Mouse (Mus musculus): Measurements from ENCODE around the gene Rgs1. TPM values are rescaled to one million over a fixed set of nuclear protein-coding genes. Genes with fewer than 3 reads are reported as not detected.

Rgs1 gene
- polyA plus RNA-seq (2014; fragmentation: Nextera tagmentation; extraction: Ambion mirVana) = 0.38 and 0.69 TPM in 2 replicates

DNA sequence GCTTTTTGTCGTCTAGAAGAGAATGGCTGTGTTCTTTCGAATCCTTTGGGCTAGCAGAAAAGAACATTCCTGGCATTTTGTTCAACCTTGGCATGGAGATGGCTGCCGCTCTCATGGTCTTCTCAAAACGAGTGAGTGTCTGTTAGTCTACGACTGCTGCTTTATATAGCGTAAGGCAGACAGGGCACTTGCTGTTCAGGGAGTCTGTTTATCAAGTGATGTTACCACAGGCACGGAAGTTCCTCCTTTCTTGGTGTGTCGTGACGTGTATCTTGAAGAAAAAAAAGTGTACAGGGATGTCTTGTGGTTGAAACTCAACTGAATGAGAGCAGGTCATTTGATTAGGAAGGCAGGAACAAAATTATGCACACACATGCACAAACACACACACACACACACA lies at the start of gene Rgs1:
Gene Rgs1 (minus strand): TSS at position 320 of the 400 bp plus-strand sequence.
- Histone ChIP-seq H3K27me3 (ENCODE audit: control insufficient read depth, insufficient read depth, low read length) (no peaks in the 10 kb centered on the region), H3K4me1 (ENCODE audit: control insufficient read depth in 2 of 2, insufficient read depth in 2 of 2, low read length in 2 of 2) (no peaks in the 10 kb centered on the region), H3K4me2 (ENCODE audit: low read length) (no peak within 1 kb of the TSS), H3K4me3 (ENCODE audit: control insufficient read depth in 1 of 2, insufficient read depth in 1 of 2, low read depth in 1 of 2, low read length in 2 of 2) (no peak within 1 kb of the TSS), H3K36me3 (ENCODE audit: control insufficient read depth, insufficient read depth, low read length) (no peaks in the 10 kb centered on the region), H3K27ac (replicated peaks in 1 of 2; ENCODE audit: control insufficient read depth in 1 of 2, insufficient read depth in 1 of 2, low read depth in 2 of 2, low read length in 2 of 2) (no peak within 1 kb of the TSS), H3K9me3 (ENCODE audit: control insufficient read depth, low read length) (no peaks in the 10 kb centered on the region), H3K9ac (ENCODE audit: low read length) (no peak within 1 kb of the TSS)
- no peak for ATAC-seq (ENCODE audit: insufficient number of reproducible peaks, insufficient read depth, low FRiP score, low read depth)
- WGBS = 74% methylated on average over 9 of the region's 9 CpGs

DNA sequence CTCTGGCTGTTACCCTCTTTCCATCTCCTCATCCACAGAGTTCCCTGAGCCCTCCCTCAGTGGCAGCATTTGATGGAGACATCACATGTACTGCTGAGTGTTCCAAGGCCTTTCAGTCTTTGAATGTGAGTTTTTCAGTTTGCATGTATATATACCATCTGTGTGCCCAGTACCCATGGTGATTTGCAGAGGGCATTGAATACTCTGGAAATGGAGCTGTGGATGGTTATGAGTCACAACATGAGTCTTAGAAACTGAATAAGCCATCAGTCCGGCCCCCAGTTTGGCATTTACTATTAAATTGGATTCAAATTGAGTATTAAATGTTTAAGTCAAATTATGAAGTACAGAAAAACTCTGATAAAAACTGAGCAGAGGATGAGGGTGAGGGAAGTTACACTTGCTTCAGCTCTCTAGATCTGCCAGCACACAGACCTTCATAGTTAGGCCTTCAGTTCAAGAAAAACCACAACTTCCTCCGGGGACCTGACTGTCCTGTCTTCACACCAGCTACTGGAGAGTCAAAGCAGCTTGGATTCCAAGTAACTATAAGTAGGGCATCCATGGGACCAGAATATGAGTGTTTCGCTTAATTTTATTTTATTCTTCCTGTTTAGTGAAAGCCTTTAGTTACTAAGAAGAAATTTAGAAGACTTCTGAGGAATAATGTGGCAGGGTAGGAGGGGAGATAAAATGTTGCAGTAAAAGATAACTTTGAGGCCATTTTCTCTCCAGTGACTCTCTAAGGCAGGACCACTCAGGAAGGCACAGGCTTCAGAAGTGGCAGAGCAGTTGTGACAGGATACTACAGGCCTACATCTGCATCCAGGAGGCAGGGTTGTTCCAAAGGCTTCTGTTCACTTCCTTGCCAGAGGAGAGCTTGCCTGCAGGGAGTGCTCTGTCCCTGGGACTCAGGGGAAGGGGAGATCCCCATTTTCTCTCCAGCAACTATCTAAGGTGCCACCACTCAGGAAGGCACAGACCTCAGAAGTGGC lies 34.3 kb upstream of the Rgs1 start:
- no peaks in the 10 kb centered on the region for H3K4me1 ChIP-seq (ENCODE audit: control insufficient read depth in 2 of 2, insufficient read depth in 2 of 2, low read length in 2 of 2)
- H3K4me2 ChIP-seq (ENCODE audit: low read length) = no peak overlapping the region
- no peak overlapping the region for H3K27ac ChIP-seq (replicated peaks in 1 of 2; ENCODE audit: control insufficient read depth in 1 of 2, insufficient read depth in 1 of 2, low read depth in 2 of 2, low read length in 2 of 2)
- no peaks in the 10 kb centered on the region for H3K27me3 ChIP-seq (ENCODE audit: control insufficient read depth, insufficient read depth, low read length)
- WGBS = 82% methylated on average over 3 of the region's 3 CpGs
- H3K9ac ChIP-seq (ENCODE audit: low read length) = no peak overlapping the region
- no peaks in the 10 kb centered on the region for H3K36me3 ChIP-seq (ENCODE audit: control insufficient read depth, insufficient read depth, low read length)
- H3K4me3 ChIP-seq (ENCODE audit: control insufficient read depth in 1 of 2, insufficient read depth in 1 of 2, low read depth in 1 of 2, low read length in 2 of 2) = no peak overlapping the region
- ATAC-seq (ENCODE audit: insufficient number of reproducible peaks, insufficient read depth, low FRiP score, low read depth) = no peak
- 0 out of 2 replicates have a peak, but pooled peaks cover 2% of the 10 kb centered on the region for H3K9me3 ChIP-seq (ENCODE audit: control insufficient read depth, low read length)

DNA sequence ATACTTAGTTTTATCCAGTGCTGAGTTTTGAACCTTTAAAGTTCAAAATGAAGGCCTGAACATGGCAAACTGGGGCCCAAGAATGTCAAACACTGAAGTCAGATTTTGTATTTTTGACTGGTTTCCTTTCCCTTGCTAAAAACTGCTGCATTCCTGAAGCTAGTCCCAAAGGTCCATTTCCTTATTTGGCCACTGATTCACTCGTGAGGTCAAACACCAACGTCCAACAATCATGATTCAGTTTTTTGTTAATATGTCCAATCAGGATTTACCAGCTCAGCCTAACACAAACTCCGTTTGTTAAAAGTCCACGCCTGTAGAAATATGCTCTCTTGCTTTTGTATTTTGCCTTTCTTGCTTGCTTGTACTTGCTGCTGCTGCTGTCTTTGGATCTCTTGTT lies 31.0 kb upstream of the Rgs1 start:
- 68% methylated on average over 4 of the region's 4 CpGs for WGBS
- H3K36me3 ChIP-seq (ENCODE audit: control insufficient read depth, insufficient read depth, low read length) = no peaks in the 10 kb centered on the region

DNA sequence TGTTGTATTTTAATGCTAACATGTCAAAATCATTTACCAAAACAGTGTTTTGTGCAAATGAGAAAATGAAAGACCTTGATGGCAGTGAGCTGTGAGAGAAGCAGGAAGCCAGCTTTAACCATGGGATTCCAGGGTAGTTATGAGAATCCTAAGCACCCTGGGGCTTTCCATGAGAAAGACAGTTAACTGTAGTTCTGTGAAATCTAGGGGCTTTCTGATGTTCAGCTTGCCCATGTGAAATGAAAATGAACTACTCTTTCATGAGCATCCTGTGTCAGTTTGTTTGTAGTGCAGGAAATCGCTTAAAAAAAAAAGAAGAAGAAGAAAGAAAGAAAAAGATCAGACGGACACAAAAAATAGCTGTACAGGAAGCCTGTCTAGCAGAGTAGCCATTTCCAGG lies 23.9 kb upstream of the Rgs1 start:
- Histone ChIP-seq H3K9ac (ENCODE audit: low read length) (no peak overlapping the region), H3K9me3 (ENCODE audit: control insufficient read depth, low read length) (no peaks in the 10 kb centered on the region), H3K27me3 (ENCODE audit: control insufficient read depth, insufficient read depth, low read length) (no peaks in the 10 kb centered on the region), H3K27ac (replicated peaks in 1 of 2; ENCODE audit: control insufficient read depth in 1 of 2, insufficient read depth in 1 of 2, low read depth in 2 of 2, low read length in 2 of 2) (no peak overlapping the region), H3K4me2 (ENCODE audit: low read length) (no peak overlapping the region), H3K4me1 (ENCODE audit: control insufficient read depth in 2 of 2, insufficient read depth in 2 of 2, low read length in 2 of 2) (no peaks in the 10 kb centered on the region), H3K36me3 (ENCODE audit: control insufficient read depth, insufficient read depth, low read length) (no peaks in the 10 kb centered on the region), H3K4me3 (ENCODE audit: control insufficient read depth in 1 of 2, insufficient read depth in 1 of 2, low read depth in 1 of 2, low read length in 2 of 2) (no peak overlapping the region)
- 80% methylated on average over 2 of the region's 2 CpGs for WGBS
- ATAC-seq (ENCODE audit: insufficient number of reproducible peaks, insufficient read depth, low FRiP score, low read depth) = no peak

More for the DNA sequence above, 31.0 kb upstream of the Rgs1 start:
- no peaks in the 10 kb centered on the region for H3K27me3 ChIP-seq (ENCODE audit: control insufficient read depth, insufficient read depth, low read length)
- H3K4me2 ChIP-seq (ENCODE audit: low read length) = no peak overlapping the region
- H3K9me3 ChIP-seq (ENCODE audit: control insufficient read depth, low read length) = 0 out of 2 replicates have a peak, but pooled peaks cover 2% of the 10 kb centered on the region
- no peak overlapping the region for H3K4me3 ChIP-seq (ENCODE audit: control insufficient read depth in 1 of 2, insufficient read depth in 1 of 2, low read depth in 1 of 2, low read length in 2 of 2)
- H3K27ac ChIP-seq (replicated peaks in 1 of 2; ENCODE audit: control insufficient read depth in 1 of 2, insufficient read depth in 1 of 2, low read depth in 2 of 2, low read length in 2 of 2) = no peak overlapping the region
- ATAC-seq (ENCODE audit: insufficient number of reproducible peaks, insufficient read depth, low FRiP score, low read depth) = no peak
- H3K9ac ChIP-seq (ENCODE audit: low read length) = no peak overlapping the region
- no peaks in the 10 kb centered on the region for H3K4me1 ChIP-seq (ENCODE audit: control insufficient read depth in 2 of 2, insufficient read depth in 2 of 2, low read length in 2 of 2)

DNA sequence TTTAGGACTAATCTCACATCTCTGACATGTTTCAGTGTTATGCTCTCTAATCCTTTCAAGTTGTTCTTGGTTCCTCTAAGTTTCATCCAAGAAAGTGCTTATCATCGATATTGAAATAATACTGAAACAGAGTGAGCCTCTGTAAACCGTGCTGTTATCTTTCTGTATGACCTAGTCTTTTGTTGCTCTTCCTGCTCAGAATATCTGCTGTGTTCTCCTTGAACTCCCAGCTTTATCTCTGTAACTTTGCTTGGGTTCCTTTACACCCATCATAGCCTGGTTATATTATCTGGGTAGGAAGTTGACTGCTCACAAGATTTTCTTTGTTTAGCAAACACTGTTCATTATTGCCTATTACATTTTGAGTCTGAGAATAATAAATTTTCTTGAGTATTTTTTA lies 20.1 kb upstream of the Rgs1 start:
- Histone ChIP-seq H3K9ac (ENCODE audit: low read length) (no peak overlapping the region), H3K4me3 (ENCODE audit: control insufficient read depth in 1 of 2, insufficient read depth in 1 of 2, low read depth in 1 of 2, low read length in 2 of 2) (no peak overlapping the region), H3K27ac (replicated peaks in 1 of 2; ENCODE audit: control insufficient read depth in 1 of 2, insufficient read depth in 1 of 2, low read depth in 2 of 2, low read length in 2 of 2) (no peak overlapping the region), H3K36me3 (ENCODE audit: control insufficient read depth, insufficient read depth, low read length) (no peaks in the 10 kb centered on the region), H3K4me1 (ENCODE audit: control insufficient read depth in 2 of 2, insufficient read depth in 2 of 2, low read length in 2 of 2) (no peaks in the 10 kb centered on the region), H3K27me3 (ENCODE audit: control insufficient read depth, insufficient read depth, low read length) (no peaks in the 10 kb centered on the region), H3K4me2 (ENCODE audit: low read length) (no peak overlapping the region), H3K9me3 (ENCODE audit: control insufficient read depth, low read length) (no peaks in the 10 kb centered on the region)
- no peak for ATAC-seq (ENCODE audit: insufficient number of reproducible peaks, insufficient read depth, low FRiP score, low read depth)
- 37% methylated on average over 2 of the region's 2 CpGs for WGBS

DNA sequence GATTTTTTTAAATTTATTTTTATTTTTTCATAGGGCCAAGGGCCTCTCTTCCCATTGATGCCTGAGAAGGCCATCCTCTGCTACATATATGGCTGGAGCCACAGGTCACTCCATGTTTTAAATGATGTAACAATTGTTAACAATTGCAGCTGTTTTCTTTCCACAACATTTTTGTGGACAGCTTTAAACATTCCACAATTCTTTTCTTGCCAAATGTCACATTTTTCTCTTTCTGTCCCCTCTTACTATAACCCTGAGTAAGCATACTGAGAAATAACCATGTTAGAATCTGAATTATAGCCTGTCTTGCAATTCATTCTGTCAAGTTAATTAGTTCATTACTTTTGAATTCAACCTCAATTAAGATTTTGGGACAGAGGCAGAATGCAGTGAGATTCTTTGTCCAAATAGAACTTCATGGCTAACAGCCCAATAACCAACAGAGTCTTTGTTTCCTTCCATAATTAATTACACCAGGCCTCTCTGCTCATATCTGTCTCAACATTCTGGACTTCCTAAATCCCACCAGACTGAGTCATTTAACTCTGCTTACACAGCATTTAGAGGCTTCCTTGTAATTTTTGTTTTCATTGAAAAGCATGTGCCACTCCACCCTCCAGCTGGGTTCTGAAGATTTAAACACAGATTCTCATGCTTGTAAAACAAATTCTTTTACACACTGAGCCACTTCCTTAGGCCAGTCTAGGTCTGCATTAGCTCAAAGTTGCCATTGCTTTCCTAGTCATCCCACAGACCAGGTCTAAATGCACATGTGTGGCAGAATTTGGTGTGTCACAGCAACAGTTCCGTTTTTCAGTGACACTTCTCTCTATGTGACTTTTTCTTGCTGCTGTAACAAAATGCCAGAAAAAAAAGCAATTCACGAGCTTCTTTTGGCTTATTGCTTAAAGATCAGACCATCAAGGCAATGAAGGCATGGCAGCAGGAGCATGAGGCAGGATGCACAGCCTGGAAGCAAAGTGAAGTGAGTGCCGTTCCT lies 18.7 kb upstream of the Rgs1 start:
- WGBS = 57% methylated on average over 3 of the region's 3 CpGs
- H3K9ac ChIP-seq (ENCODE audit: low read length) = no peak overlapping the region
- ATAC-seq (ENCODE audit: insufficient number of reproducible peaks, insufficient read depth, low FRiP score, low read depth) = no peak

DNA sequence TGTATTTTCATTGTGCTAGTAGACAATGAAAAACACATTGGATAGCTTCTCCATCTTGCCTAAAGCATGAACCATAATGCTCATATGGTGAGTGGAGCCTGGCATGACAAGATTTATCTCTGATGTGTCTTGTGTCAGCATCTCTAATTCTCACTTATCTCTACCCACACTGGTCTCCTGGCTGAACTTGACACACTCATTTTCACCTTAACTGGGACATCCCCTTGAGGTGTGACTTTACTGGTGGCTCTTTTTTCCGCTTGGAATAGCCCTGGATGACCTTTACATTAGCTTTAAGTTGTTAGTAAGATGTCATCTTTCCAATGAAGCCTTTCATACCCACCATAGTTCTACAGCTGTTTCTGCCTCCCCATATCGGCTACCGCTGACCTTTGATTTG lies 15.0 kb upstream of the Rgs1 start:
- no peaks in the 10 kb centered on the region for H3K27me3 ChIP-seq (ENCODE audit: control insufficient read depth, insufficient read depth, low read length)
- H3K4me1 ChIP-seq (ENCODE audit: control insufficient read depth in 2 of 2, insufficient read depth in 2 of 2, low read length in 2 of 2) = no peaks in the 10 kb centered on the region
- WGBS = 78% methylated on average over 3 of the region's 3 CpGs
- H3K9ac ChIP-seq (ENCODE audit: low read length) = no peak overlapping the region
- no peak overlapping the region for H3K4me2 ChIP-seq (ENCODE audit: low read length)
- no peaks in the 10 kb centered on the region for H3K9me3 ChIP-seq (ENCODE audit: control insufficient read depth, low read length)
- no peak overlapping the region for H3K4me3 ChIP-seq (ENCODE audit: control insufficient read depth in 1 of 2, insufficient read depth in 1 of 2, low read depth in 1 of 2, low read length in 2 of 2)
- no peak for ATAC-seq (ENCODE audit: insufficient number of reproducible peaks, insufficient read depth, low FRiP score, low read depth)
- no peaks in the 10 kb centered on the region for H3K36me3 ChIP-seq (ENCODE audit: control insufficient read depth, insufficient read depth, low read length)
- no peak overlapping the region for H3K27ac ChIP-seq (replicated peaks in 1 of 2; ENCODE audit: control insufficient read depth in 1 of 2, insufficient read depth in 1 of 2, low read depth in 2 of 2, low read length in 2 of 2)

More for the DNA sequence above, 18.7 kb upstream of the Rgs1 start:
- no peaks in the 10 kb centered on the region for H3K9me3 ChIP-seq (ENCODE audit: control insufficient read depth, low read length)
- H3K27ac ChIP-seq (replicated peaks in 1 of 2; ENCODE audit: control insufficient read depth in 1 of 2, insufficient read depth in 1 of 2, low read depth in 2 of 2, low read length in 2 of 2) = no peak overlapping the region
- H3K27me3 ChIP-seq (ENCODE audit: control insufficient read depth, insufficient read depth, low read length) = no peaks in the 10 kb centered on the region
- H3K36me3 ChIP-seq (ENCODE audit: control insufficient read depth, insufficient read depth, low read length) = no peaks in the 10 kb centered on the region
- no peak overlapping the region for H3K4me3 ChIP-seq (ENCODE audit: control insufficient read depth in 1 of 2, insufficient read depth in 1 of 2, low read depth in 1 of 2, low read length in 2 of 2)
- H3K4me2 ChIP-seq (ENCODE audit: low read length) = no peak overlapping the region
- no peaks in the 10 kb centered on the region for H3K4me1 ChIP-seq (ENCODE audit: control insufficient read depth in 2 of 2, insufficient read depth in 2 of 2, low read length in 2 of 2)
